Mouse (Mus musculus) forebrain, embryonic 11.5 days (tissue): ENCODE measurements around the gene Rag1. TPM values are rescaled to one million over a fixed set of nuclear protein-coding genes. Genes with fewer than 3 reads are reported as not detected.
A peak's percentile ranks its signal among the peaks of the same experiment; 100 is the strongest.

ENCODE experiments used
- ATAC-seq: fragments of 200-750 bp; cut with Nextera tagmentation; replicated peaks from 2 replicates; pipeline ENCODE4 v1.8.0; 2017; ENCODE audit warnings: moderate TSS enrichment; ENCODE audit not compliant: low FRiP score
- DNase-seq: peaks from one replicate; pipeline ENCODE4 v3.0.0-alpha.2; 2017; ENCODE audit warnings: low spot score
- H3K27ac ChIP-seq: fragments of 300-500 bp; sonication (generic); 2 replicates; pipeline ENCODE4 v1.5.1; 2014; ENCODE audit warnings: low read depth, low read length
- H3K27me3 ChIP-seq: fragments of 300-500 bp; sonication (generic); 2 replicates; pipeline ENCODE4 v1.6.1; 2014; ENCODE audit warnings: mild to moderate bottlenecking, low read length, mixed read lengths; ENCODE audit not compliant: control insufficient read depth, insufficient read depth
- H3K36me3 ChIP-seq: fragments of 300-500 bp; sonication (generic); 2 replicates; pipeline ENCODE4 v1.6.1; 2014; ENCODE audit warnings: mild to moderate bottlenecking, low read length, moderate library complexity, mixed read lengths; ENCODE audit not compliant: control insufficient read depth, insufficient read depth
- H3K4me1 ChIP-seq: fragments of 300-500 bp; sonication (generic); replicated peaks from 2 replicates; pipeline ENCODE4 v1.6.1; 2014; ENCODE audit warnings: low read length, mixed read lengths; ENCODE audit not compliant: control insufficient read depth, insufficient read depth
- H3K4me2 ChIP-seq: fragments of 300-500 bp; sonication (generic); 2 replicates; pipeline ENCODE4 v1.6.1; 2014; ENCODE audit warnings: low read depth, mild to moderate bottlenecking, low read length, moderate library complexity, mixed read lengths; ENCODE audit not compliant: severe bottlenecking
- H3K4me3 ChIP-seq: fragments of 300-500 bp; sonication (generic); 2 replicates; pipeline ENCODE4 v1.5.1; 2014; ENCODE audit warnings: low read depth, low read length
- H3K9ac ChIP-seq: fragments of 300-500 bp; sonication (generic); 2 replicates; pipeline ENCODE4 v1.6.1; 2014; ENCODE audit warnings: low read length
- H3K9me3 ChIP-seq: fragments of 300-500 bp; sonication (generic); 2 replicates; pipeline ENCODE4 v1.6.1; 2016; ENCODE audit warnings: low read length, mixed read lengths; ENCODE audit not compliant: control insufficient read depth
- WGBS: fragments of 180-500 bp; shearing (Covaris S2); extraction: QIAGEN DNeasy Blood & Tissue Kit; methylation state at CpG from one replicate; pipeline ENCODE4 v1.1.7; 2014; 5-methylcytosine and 5-hydroxymethylcytosine counted together
- polyA plus RNA-seq: library from polyadenylated mRNA; unstranded; fragments of >200 nt; fragmentation: Nextera tagmentation; extraction: Ambion mirVana; gene quantifications from 2 replicates; pipeline ENCODE4 v1.2.1, GENCODE M21; 2014

Gene Rag1
- polyA plus RNA-seq, 1 experiment from 2014 or later, result 0.27 TPM

GRCm38 (mm10) chr2:101603099-101603498 lies 46.2 kb downstream of the Rag1 start:
- Histone ChIP-seq H3K4me2 (no peak overlapping the region), H3K9me3 (no peaks in the 10 kb centered on the region), H3K4me3 (no peak overlapping the region), H3K36me3 (no peaks in the 10 kb centered on the region), H3K27ac (no peak overlapping the region), H3K27me3 (no peaks in the 10 kb centered on the region), H3K9ac (no peak overlapping the region), H3K4me1 (no peaks in the 10 kb centered on the region; the same call in 1 of the 2 replicates)
- WGBS, result 95% methylated on average over 1 of the region's 1 CpGs
- no peak for ATAC-seq
- DNase-seq, result no peak

- Histone ChIP-seq H3K4me3 (no peak overlapping the region), H3K4me1 (no peaks in the 10 kb centered on the region; the same call in 1 of the 2 replicates), H3K36me3 (no peaks in the 10 kb centered on the region), H3K27ac (no peak overlapping the region), H3K27me3 (no peaks in the 10 kb centered on the region), H3K9me3 (no peaks in the 10 kb centered on the region), H3K9ac (no peak overlapping the region), H3K4me2 (no peak overlapping the region)
- ATAC-seq, result 0 out of 2 replicates have a peak, but pooled peaks have one; percentile 10
- DNase-seq, result no peak
- 23% methylated on average over 8 of the region's 8 CpGs for WGBS
Measured at GRCm38 (mm10) chr2:101600703-101601102, 48.6 kb downstream of the Rag1 start.

- no peak for DNase-seq
- Histone ChIP-seq H3K9me3 (no peaks in the 10 kb centered on the region), H3K4me1 (peaks cover 2% of the 10 kb centered on the region; the same call in 1 of the 2 replicates), H3K27ac (no peak overlapping the region), H3K9ac (no peak overlapping the region), H3K4me3 (no peak overlapping the region), H3K27me3 (no peaks in the 10 kb centered on the region), H3K36me3 (no peaks in the 10 kb centered on the region), H3K4me2 (no peak overlapping the region)
- WGBS, result 70% methylated on average over 13 of the region's 13 CpGs
- ATAC-seq, result no peak
Measured at GRCm38 (mm10) chr2:101598190-101599181, 50.8 kb downstream of the Rag1 start.

GRCm38 (mm10) chr2:101597186-101597585 lies 52.1 kb downstream of the Rag1 start:
- H3K27me3 ChIP-seq, result no peaks in the 10 kb centered on the region
- no peak for ATAC-seq
- no peak for DNase-seq
- no peaks in the 10 kb centered on the region for H3K36me3 ChIP-seq
- no peaks in the 10 kb centered on the region for H3K9me3 ChIP-seq
- no peak overlapping the region for H3K27ac ChIP-seq
- H3K4me3 ChIP-seq, result no peak overlapping the region
- no peak overlapping the region for H3K9ac ChIP-seq
- H3K4me1 ChIP-seq, result peaks cover 11% of the 10 kb centered on the region; the same call in 1 of the 2 replicates
- no peak overlapping the region for H3K4me2 ChIP-seq

- Histone ChIP-seq H3K36me3 (no peaks in the 10 kb centered on the region), H3K27me3 (no peaks in the 10 kb centered on the region), H3K4me1 (peaks cover 17% of the 10 kb centered on the region; the same call in 1 of the 2 replicates), H3K9ac (no peak overlapping the region), H3K27ac (no peak overlapping the region), H3K9me3 (no peaks in the 10 kb centered on the region), H3K4me3 (no peak overlapping the region), H3K4me2 (no peak overlapping the region)
- ATAC-seq (no peak), DNase-seq (no peak)
- WGBS, result 86% methylated on average over 5 of the region's 5 CpGs
Measured at GRCm38 (mm10) chr2:101594681-101595080, 54.6 kb downstream of the Rag1 start.

GRCm38 (mm10) chr2:101592886-101593285 lies 56.4 kb downstream of the Rag1 start:
- no peak overlapping the region for H3K4me2 ChIP-seq
- no peak overlapping the region for H3K9ac ChIP-seq
- peak; percentile 68 for ATAC-seq
- no peaks in the 10 kb centered on the region for H3K9me3 ChIP-seq
- peak overlapping the region; percentile 84 for H3K27ac ChIP-seq
- no peak overlapping the region for H3K4me3 ChIP-seq
- no peak for DNase-seq
- peaks cover 17% of the 10 kb centered on the region; the same call in 1 of the 2 replicates for H3K4me1 ChIP-seq
- no peaks in the 10 kb centered on the region for H3K27me3 ChIP-seq
- 23% methylated on average over 8 of the region's 8 CpGs for WGBS
- H3K36me3 ChIP-seq, result no peaks in the 10 kb centered on the region

GRCm38 (mm10) chr2:101592023-101592841 lies 57.1 kb downstream of the Rag1 start:
- WGBS, result 14% methylated on average over 10 of the region's 10 CpGs
- no peak overlapping the region for H3K9ac ChIP-seq

GRCm38 (mm10) chr2:101591356-101591755 lies 57.9 kb downstream of the Rag1 start:
- ATAC-seq (no peak), DNase-seq (no peak)
- peak overlapping the region; percentile 84 for H3K27ac ChIP-seq
- peaks cover 17% of the 10 kb centered on the region; the same call in 1 of the 2 replicates for H3K4me1 ChIP-seq
- no peaks in the 10 kb centered on the region for H3K36me3 ChIP-seq
- no peaks in the 10 kb centered on the region for H3K9me3 ChIP-seq
- no peak overlapping the region for H3K4me3 ChIP-seq
- 44% methylated on average over 8 of the region's 8 CpGs for WGBS
- H3K27me3 ChIP-seq, result no peaks in the 10 kb centered on the region
- H3K4me2 ChIP-seq, result no peak overlapping the region
- no peak overlapping the region for H3K9ac ChIP-seq

More at GRCm38 (mm10) chr2:101592023-101592841, 57.1 kb downstream of the Rag1 start:
- no peaks in the 10 kb centered on the region for H3K9me3 ChIP-seq
- peak overlapping the region; percentile 84 for H3K27ac ChIP-seq
- no peaks in the 10 kb centered on the region for H3K36me3 ChIP-seq
- no peak overlapping the region; the same call in 1 of the 2 replicates for H3K4me2 ChIP-seq
- peak; percentile 69 for DNase-seq
- no peak overlapping the region for H3K4me3 ChIP-seq
- peak; percentile 88 for ATAC-seq
- H3K4me1 ChIP-seq, result peaks cover 17% of the 10 kb centered on the region; the same call in 1 of the 2 replicates
- no peaks in the 10 kb centered on the region for H3K27me3 ChIP-seq
